Mouse (Mus musculus): ENCODE results near the gene Klrb1c. TPM values are rescaled to one million over a fixed set of nuclear protein-coding genes. Genes with fewer than 3 reads are reported as not detected.
A peak's percentile ranks its signal among the peaks of the same experiment; 100 is the strongest.
"Not testable (repeated sequence)": the region's sequence is repeated elsewhere in the genome, so short reads cannot be mapped to it uniquely, and the experiment has no call there.

Klrb1c gene
- polyA plus RNA-seq, 1 experiment from 2014 or later: not detected

GRCm38 (mm10) chr6:128764598-128764997, 24.4 kb downstream of the Klrb1c start:
- Histone ChIP-seq H3K27ac (replicated peaks; ENCODE audit: low read depth, low read length) (no peak overlapping the region), H3K36me3 (replicated peaks; ENCODE audit: control insufficient read depth, insufficient read depth, low read depth, low read length) (no peaks in the 10 kb centered on the region), H3K9me3 (replicated peaks; ENCODE audit: control insufficient read depth, low read length) (no peaks in the 10 kb centered on the region), H3K4me3 (ENCODE audit: low read depth, low read length) (peak overlapping the region; percentile 44), H3K9ac (replicated peaks; ENCODE audit: low read length) (no peak overlapping the region), H3K27me3 (ENCODE audit: control insufficient read depth, insufficient read depth, low read length) (no peaks in the 10 kb centered on the region), H3K4me1 (ENCODE audit: control insufficient read depth, insufficient read depth, low read length) (no peaks in the 10 kb centered on the region), H3K4me2 (ENCODE audit: low read depth, low read length) (peak overlapping the region; percentile 19)
- WGBS: 17% methylated on average over 5 of the region's 5 CpGs
- ATAC-seq (replicated peaks; ENCODE audit: insufficient number of reproducible peaks, low FRiP score, low TSS enrichment, low read depth): no peak
- peak; percentile 12 for DNase-seq (ENCODE audit: low spot score)

- Histone ChIP-seq H3K27ac (replicated peaks; ENCODE audit: low read depth, low read length) (0 out of 2 replicates have a peak overlapping the region, but pooled peaks have one; percentile 9), H3K4me1 (ENCODE audit: control insufficient read depth, insufficient read depth, low read length) (no peaks in the 10 kb centered on the region), H3K4me2 (ENCODE audit: low read depth, low read length) (peak overlapping the region; percentile 52), H3K27me3 (ENCODE audit: control insufficient read depth, insufficient read depth, low read length) (no peaks in the 10 kb centered on the region), H3K36me3 (replicated peaks; ENCODE audit: control insufficient read depth, insufficient read depth, low read depth, low read length) (no peaks in the 10 kb centered on the region), H3K9ac (replicated peaks; ENCODE audit: low read length) (peak overlapping the region; percentile 48), H3K4me3 (ENCODE audit: low read depth, low read length) (peak overlapping the region; percentile 44), H3K9me3 (replicated peaks; ENCODE audit: control insufficient read depth, low read length) (no peaks in the 10 kb centered on the region)
- DNase-seq (ENCODE audit: low spot score) (peak; percentile 96), ATAC-seq (replicated peaks; ENCODE audit: insufficient number of reproducible peaks, low FRiP score, low TSS enrichment, low read depth) (peak; percentile 93)
- 1% methylated on average over 30 of the region's 30 CpGs for WGBS
These were observed 25.1 kb downstream of the Klrb1c start for GRCm38 (mm10) chr6:128763736-128764523.

GRCm38 (mm10) chr6:128762892-128763670, 25.9 kb downstream of the Klrb1c start:
- H3K9ac ChIP-seq (replicated peaks; ENCODE audit: low read length); H3K27ac ChIP-seq (replicated peaks; ENCODE audit: low read depth, low read length): not testable (repeated sequence)
- WGBS: 69% methylated on average over 9 of the region's 10 CpGs

GRCm38 (mm10) chr6:128761144-128761540, 27.9 kb downstream of the Klrb1c start:
- H3K4me2 ChIP-seq (ENCODE audit: low read depth, low read length): peak overlapping the region; percentile 19; the same call in 1 of the 2 replicates
- H3K4me3 ChIP-seq (ENCODE audit: low read depth, low read length): peak overlapping the region; percentile 58
- no peaks in the 10 kb centered on the region for H3K27me3 ChIP-seq (ENCODE audit: control insufficient read depth, insufficient read depth, low read length)
- no peaks in the 10 kb centered on the region for H3K4me1 ChIP-seq (ENCODE audit: control insufficient read depth, insufficient read depth, low read length)
- 49% methylated on average over 5 of the region's 5 CpGs for WGBS
- H3K9me3 ChIP-seq (replicated peaks; ENCODE audit: control insufficient read depth, low read length): no peaks in the 10 kb centered on the region
- ATAC-seq (replicated peaks; ENCODE audit: insufficient number of reproducible peaks, low FRiP score, low TSS enrichment, low read depth) (no peak), DNase-seq (ENCODE audit: low spot score) (peak; percentile 34)
- no peak overlapping the region for H3K27ac ChIP-seq (replicated peaks; ENCODE audit: low read depth, low read length)
- H3K36me3 ChIP-seq (replicated peaks; ENCODE audit: control insufficient read depth, insufficient read depth, low read depth, low read length): no peaks in the 10 kb centered on the region
- peak overlapping the region; percentile 39; the same call in 1 of the 2 replicates for H3K9ac ChIP-seq (replicated peaks; ENCODE audit: low read length)

More at GRCm38 (mm10) chr6:128762892-128763670, 25.9 kb downstream of the Klrb1c start:
- H3K4me1 ChIP-seq (ENCODE audit: control insufficient read depth, insufficient read depth, low read length); ATAC-seq (replicated peaks; ENCODE audit: insufficient number of reproducible peaks, low FRiP score, low TSS enrichment, low read depth); DNase-seq (ENCODE audit: low spot score); H3K27me3 ChIP-seq (ENCODE audit: control insufficient read depth, insufficient read depth, low read length); H3K9me3 ChIP-seq (replicated peaks; ENCODE audit: control insufficient read depth, low read length); H3K36me3 ChIP-seq (replicated peaks; ENCODE audit: control insufficient read depth, insufficient read depth, low read depth, low read length): not testable (repeated sequence)
- peak overlapping the region; percentile 52 for H3K4me2 ChIP-seq (ENCODE audit: low read depth, low read length)
- peak overlapping the region; percentile 44 for H3K4me3 ChIP-seq (ENCODE audit: low read depth, low read length)

- peak; percentile 74 for ATAC-seq (replicated peaks; ENCODE audit: insufficient number of reproducible peaks, low FRiP score, low TSS enrichment, low read depth)
- peak; percentile 85 for DNase-seq (ENCODE audit: low spot score)
- peak overlapping the region; percentile 58 for H3K4me3 ChIP-seq (ENCODE audit: low read depth, low read length)
- H3K9ac ChIP-seq (replicated peaks; ENCODE audit: low read length): peak overlapping the region; percentile 56
- H3K4me1 ChIP-seq (ENCODE audit: control insufficient read depth, insufficient read depth, low read length); H3K36me3 ChIP-seq (replicated peaks; ENCODE audit: control insufficient read depth, insufficient read depth, low read depth, low read length); H3K27me3 ChIP-seq (ENCODE audit: control insufficient read depth, insufficient read depth, low read length); H3K9me3 ChIP-seq (replicated peaks; ENCODE audit: control insufficient read depth, low read length): not testable (repeated sequence)
- peak overlapping the region; percentile 19; the same call in 1 of the 2 replicates for H3K4me2 ChIP-seq (ENCODE audit: low read depth, low read length)
- WGBS: 0% methylated on average over 42 of the region's 44 CpGs
- 0 out of 2 replicates have a peak overlapping the region, but pooled peaks have one; percentile 20 for H3K27ac ChIP-seq (replicated peaks; ENCODE audit: low read depth, low read length)
These were observed 28.4 kb downstream of the Klrb1c start for GRCm38 (mm10) chr6:128760416-128761143.

- H3K9me3 ChIP-seq (replicated peaks; ENCODE audit: control insufficient read depth, low read length); H3K4me2 ChIP-seq (ENCODE audit: low read depth, low read length); H3K36me3 ChIP-seq (replicated peaks; ENCODE audit: control insufficient read depth, insufficient read depth, low read depth, low read length); H3K27me3 ChIP-seq (ENCODE audit: control insufficient read depth, insufficient read depth, low read length); H3K4me1 ChIP-seq (ENCODE audit: control insufficient read depth, insufficient read depth, low read length): not testable (repeated sequence)
- ATAC-seq (replicated peaks; ENCODE audit: insufficient number of reproducible peaks, low FRiP score, low TSS enrichment, low read depth): peak; percentile 25; the same call in 1 of the 2 replicates
- peak; percentile 88 for DNase-seq (ENCODE audit: low spot score)
- under 1% methylated on average over 22 of the region's 22 CpGs for WGBS
- Histone ChIP-seq H3K9ac (replicated peaks; ENCODE audit: low read length) (peak overlapping the region; percentile 56), H3K4me3 (ENCODE audit: low read depth, low read length) (peak overlapping the region; percentile 58), H3K27ac (replicated peaks; ENCODE audit: low read depth, low read length) (0 out of 2 replicates have a peak overlapping the region, but pooled peaks have one; percentile 20)
These were observed 29.0 kb downstream of the Klrb1c start for GRCm38 (mm10) chr6:128760016-128760415.

GRCm38 (mm10) chr6:128759221-128759950, 29.6 kb downstream of the Klrb1c start:
- Histone ChIP-seq H3K4me2 (ENCODE audit: low read depth, low read length) (no peak overlapping the region), H3K27ac (replicated peaks; ENCODE audit: low read depth, low read length) (no peak overlapping the region), H3K4me3 (ENCODE audit: low read depth, low read length) (no peak overlapping the region), H3K9me3 (replicated peaks; ENCODE audit: control insufficient read depth, low read length) (no peaks in the 10 kb centered on the region), H3K36me3 (replicated peaks; ENCODE audit: control insufficient read depth, insufficient read depth, low read depth, low read length) (no peaks in the 10 kb centered on the region), H3K4me1 (ENCODE audit: control insufficient read depth, insufficient read depth, low read length) (no peaks in the 10 kb centered on the region), H3K27me3 (ENCODE audit: control insufficient read depth, insufficient read depth, low read length) (no peaks in the 10 kb centered on the region), H3K9ac (replicated peaks; ENCODE audit: low read length) (no peak overlapping the region)
- WGBS: 78% methylated on average over 5 of the region's 5 CpGs
- DNase-seq (ENCODE audit: low spot score) (peak; percentile 4), ATAC-seq (replicated peaks; ENCODE audit: insufficient number of reproducible peaks, low FRiP score, low TSS enrichment, low read depth) (no peak)

All from embryonic facial prominence, embryonic 11.5 days (tissue).